Mouse (Mus musculus): Measurements from ENCODE around the gene Slc10a3.
"Not testable (repeated sequence)": the region's sequence is repeated elsewhere in the genome, so short reads cannot be mapped to it uniquely, and the experiment has no call there.

The Slc10a3 gene

GRCm38 (mm10) chrX:74372888-74373549, at the start of gene Slc10a3, which contains the start of gene Ubl4a:
Gene Slc10a3, minus strand, starts transcription at chrX:74373349.
Gene Ubl4a, minus strand, starts transcription at chrX:74373218.
- peak; percentile 74 for DNase-seq

GRCm38 (mm10) chrX:74413377-74413776, 40.2 kb upstream of the Slc10a3 start:
- DNase-seq, result peak; percentile 66

- DNase-seq, result no peak
These were observed 35.2 kb upstream of the Slc10a3 start for GRCm38 (mm10) chrX:74408340-74408739.

GRCm38 (mm10) chrX:74400136-74400535, 27.0 kb upstream of the Slc10a3 start:
- DNase-seq, result no peak

- DNase-seq, result peak; percentile 74
These were observed 19.6 kb upstream of the Slc10a3 start, which contains the start of the genes Fam3a and Ikbkg for GRCm38 (mm10) chrX:74392535-74393443. Gene Fam3a, minus strand, starts transcription at chrX:74393272. Gene Ikbkg, plus strand, starts transcription at chrX:74393290.

GRCm38 (mm10) chrX:74388153-74388552, 15.0 kb upstream of the Slc10a3 start:
- no peak for DNase-seq

- DNase-seq, result no peak
These were observed 11.3 kb upstream of the Slc10a3 start for GRCm38 (mm10) chrX:74384451-74384850.

- DNase-seq, result peak; percentile 56
These were observed 4.8 kb downstream of the Slc10a3 start for GRCm38 (mm10) chrX:74368209-74368909.

GRCm38 (mm10) chrX:74367512-74367911, 5.6 kb downstream of the Slc10a3 start:
- DNase-seq, result no peak

GRCm38 (mm10) chrX:74359171-74359570, 14.0 kb downstream of the Slc10a3 start:
- DNase-seq, result no peak

- not testable (repeated sequence) for DNase-seq
These were observed 16.1 kb downstream of the Slc10a3 start for GRCm38 (mm10) chrX:74357069-74357468.

- peak; percentile 74 for DNase-seq
These were observed 19.7 kb downstream of the Slc10a3 start, which contains the start of gene Lage3 for GRCm38 (mm10) chrX:74353467-74353770. Gene Lage3, minus strand, starts transcription at chrX:74353618.

GRCm38 (mm10) chrX:74352645-74353466, 20.3 kb downstream of the Slc10a3 start:
- no peak for DNase-seq

GRCm38 (mm10) chrX:74330166-74330930, 42.8 kb downstream of the Slc10a3 start:
- DNase-seq, result no peak

- DNase-seq, result no peak
These were observed 43.9 kb downstream of the Slc10a3 start for GRCm38 (mm10) chrX:74329215-74329671.

- DNase-seq, result peak; percentile 62
These were observed 44.4 kb downstream of the Slc10a3 start, which contains the start of gene Plxna3 for GRCm38 (mm10) chrX:74328725-74329161. Gene Plxna3, plus strand, starts transcription at chrX:74329066.
